Mouse (Mus musculus): ENCODE measurements around the gene Gtf2h4.

GRCm38 (mm10) chr17:35692368-35692767 is 18.8 kb upstream of the Gtf2h4 start:
- no peak for TF ChIP-seq CTCF (IDR thresholded peaks at IDR 0.05; ENCODE audit: low read depth)
- TF ChIP-seq EP300 (IDR thresholded peaks at IDR 0.05; ENCODE audit: low read depth), result no peak

All from heart, postnatal 0 days (tissue).